Mouse (Mus musculus): ENCODE data around the gene Nrxn3.

GRCm38 (mm10) chr12:88713456-88713855 lies 9.2 kb upstream of the Nrxn3 start:
- no peak for TF ChIP-seq POLR2A (IDR thresholded peaks at IDR 0.05; ENCODE audit: low read depth, low read length)
- no peak for TF ChIP-seq CTCF (IDR thresholded peaks at IDR 0.05; ENCODE audit: extremely low read depth, insufficient read length, insufficient replicate concordance, low read depth, low read length)
